Mouse (Mus musculus) right cerebral cortex, postnatal 10 days (tissue): Measurements from ENCODE around the gene Foxi1.

ENCODE experiments used
- DNase-seq, 2 experiments: peaks; one replicate each; pipeline ENCODE4 v3.0.0; 2021; ENCODE audit warnings: low spot score in 2 of 2

Gene Foxi1

GRCm38 (mm10) chr11:34165278-34165677 is 42.6 kb downstream of the Foxi1 start:
- DNase-seq, result no peak

DNA sequence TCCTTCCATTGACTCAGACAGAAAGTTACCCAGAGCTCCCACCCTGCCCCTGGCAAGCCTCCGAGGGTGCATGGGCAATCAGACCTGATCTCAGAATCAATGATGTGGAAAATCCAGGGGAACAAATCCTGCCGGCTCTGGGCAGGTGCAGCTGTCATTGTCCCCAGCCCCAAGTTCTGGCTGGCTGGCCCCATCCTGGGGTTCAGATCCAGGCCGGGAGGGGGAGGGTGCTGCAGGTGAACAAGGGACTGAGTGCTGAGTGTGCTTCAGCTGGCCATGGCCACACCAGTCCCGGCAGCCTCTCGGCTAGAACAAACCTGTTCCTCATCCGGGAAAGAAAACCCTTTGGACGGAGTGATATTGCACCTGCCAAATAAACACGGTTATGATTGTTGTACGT is 49.0 kb downstream of the Foxi1 start:
- no peak for DNase-seq

- no peak for DNase-seq
These were observed 52.7 kb downstream of the Foxi1 start for GRCm38 (mm10) chr11:34155235-34155634.
